Mouse (Mus musculus) MEL (cell line): ENCODE measurements around the gene Grem1.

Experiments used
- CTCF ChIP-seq, 3 experiments: IDR thresholded peaks in 2 of 3; conservative IDR thresholded peaks in 1 of 3; 2 replicates each; pipeline ENCODE4 v1.5.1; 2011 to 2012; ENCODE audit warnings: low read length in 3 of 3, low read depth in 2 of 3, mild to moderate bottlenecking in 2 of 3, improper control_type of control experiment in 1 of 3, inconsistent platforms in 1 of 3, mixed read lengths in 1 of 3, moderate library complexity in 1 of 3; ENCODE audit not compliant: control insufficient read depth in 1 of 3, insufficient read depth in 1 of 3, poor library complexity in 1 of 3, severe bottlenecking in 1 of 3
- GABPA ChIP-seq: IDR thresholded peaks from 2 replicates; pipeline ENCODE4 v1.6.1; 2012; ENCODE audit warnings: low read depth, mild to moderate bottlenecking, inconsistent platforms, low read length, improper control_type of control experiment, moderate library complexity
- MAZ ChIP-seq: IDR thresholded peaks from 2 replicates; pipeline ENCODE4 v1.6.1; 2012; ENCODE audit warnings: low read depth, mild to moderate bottlenecking, inconsistent platforms, low read length, improper control_type of control experiment
- MYC ChIP-seq: IDR thresholded peaks from 2 replicates; pipeline ENCODE4 v1.6.1; 2011; ENCODE audit warnings: low read depth, mild to moderate bottlenecking, low read length, improper control_type of control experiment, moderate library complexity
- NELFE ChIP-seq: IDR thresholded peaks from 2 replicates; pipeline ENCODE4 v1.6.1; 2011; ENCODE audit warnings: low read depth, low read length, improper control_type of control experiment
- POLR2A ChIP-seq, 2 experiments: IDR thresholded peaks; 2 replicates each; pipeline ENCODE4 v1.6.1; 2011 to 2012; ENCODE audit warnings: low read length in 2 of 2, mild to moderate bottlenecking in 2 of 2, control low read depth in 1 of 2, improper control_type of control experiment in 1 of 2, low read depth in 1 of 2, moderate library complexity in 1 of 2; ENCODE audit not compliant: control insufficient read depth in 1 of 2, insufficient read depth in 1 of 2, poor library complexity in 1 of 2
- POLR2AphosphoS2 ChIP-seq: IDR thresholded peaks from 2 replicates; pipeline ENCODE4 v1.6.1; 2011; ENCODE audit warnings: low read length, improper control_type of control experiment
- RAD21 ChIP-seq: IDR thresholded peaks from 2 replicates; pipeline ENCODE4 v1.6.1; 2011; ENCODE audit warnings: mild to moderate bottlenecking, low read depth, low read length, improper control_type of control experiment
- USF1 ChIP-seq: IDR thresholded peaks from 2 replicates; pipeline ENCODE4 v1.6.1; 2014; ENCODE audit warnings: low read depth, mild to moderate bottlenecking, inconsistent platforms, low read length, improper control_type of control experiment, moderate library complexity
- ZMIZ1 ChIP-seq: IDR thresholded peaks from 2 replicates; pipeline ENCODE4 v1.6.1; 2012; ENCODE audit warnings: low read depth, mild to moderate bottlenecking, inconsistent platforms, low read length, improper control_type of control experiment, moderate library complexity
- ZNF384 ChIP-seq: IDR thresholded peaks from 2 replicates; pipeline ENCODE4 v1.6.1; 2012; ENCODE audit warnings: low read depth, mild to moderate bottlenecking, inconsistent platforms, low read length, improper control_type of control experiment

DNA sequence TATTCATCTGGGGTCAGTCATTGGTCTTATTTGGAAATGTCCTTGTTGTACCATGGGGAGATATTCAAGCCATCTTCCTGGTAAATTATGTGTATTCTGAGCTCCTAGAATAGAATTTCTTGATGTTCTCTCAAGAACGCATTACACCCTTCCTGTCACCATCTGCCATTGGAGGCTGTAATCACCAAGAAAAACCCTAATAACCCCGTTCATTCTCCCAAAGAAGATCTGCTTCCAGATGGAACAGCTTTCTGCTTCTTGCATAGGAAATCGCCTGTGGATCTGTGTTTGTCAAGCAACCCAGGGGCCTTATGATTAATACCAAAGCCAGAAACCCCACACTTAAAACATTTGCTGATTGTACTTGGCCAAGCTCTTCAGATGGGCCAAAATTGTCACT lies 20.9 kb upstream of the Grem1 start:
- TF ChIP-seq POLR2A (IDR thresholded peaks at IDR 0.05; ENCODE audit: control insufficient read depth in 1 of 2, insufficient read depth in 1 of 2, low read depth in 1 of 2, low read length in 2 of 2, poor library complexity in 1 of 2): no peak
- no peak for TF ChIP-seq MAZ
- TF ChIP-seq GABPA: no peak
- no peak for TF ChIP-seq CTCF (IDR thresholded peaks at IDR 0.05 in 2 of 3, conservative IDR thresholded peaks at IDR 0.05 in 1 of 3; ENCODE audit: control insufficient read depth in 1 of 3, insufficient read depth in 1 of 3, low read depth in 2 of 3, low read length in 3 of 3, poor library complexity in 1 of 3, severe bottlenecking in 1 of 3)
- no peak for TF ChIP-seq MYC
- no peak for TF ChIP-seq ZNF384
- no peak for TF ChIP-seq POLR2AphosphoS2
- TF ChIP-seq NELFE: no peak
- TF ChIP-seq USF1: no peak
- TF ChIP-seq RAD21: no peak
- no peak for TF ChIP-seq ZMIZ1
